Mouse (Mus musculus) heart, embryonic 11.5 days (tissue): ENCODE data around the gene Tfb1m. TPM values are rescaled to one million over a fixed set of nuclear protein-coding genes. Genes with fewer than 3 reads are reported as not detected.

ENCODE experiments used
- ATAC-seq: fragments of 200-750 bp; cut with Nextera tagmentation; replicated peaks from 2 replicates; pipeline ENCODE4 v1.8.0; 2017; ENCODE audit warnings: moderate library complexity; ENCODE audit not compliant: insufficient number of reproducible peaks, low FRiP score, low TSS enrichment
- H3K27ac ChIP-seq: fragments of 300-500 bp; sonication (generic); 2 replicates; pipeline ENCODE4 v1.5.1; 2014; ENCODE audit warnings: mild to moderate bottlenecking, low read depth, low read length
- H3K27me3 ChIP-seq: fragments of 300-500 bp; sonication (generic); 2 replicates; pipeline ENCODE4 v1.6.1; 2014; ENCODE audit warnings: mild to moderate bottlenecking, low read length, mixed read lengths; ENCODE audit not compliant: control insufficient read depth, insufficient read depth
- H3K36me3 ChIP-seq: fragments of 300-500 bp; sonication (generic); 2 replicates; pipeline ENCODE4 v1.6.1; 2014; ENCODE audit warnings: mild to moderate bottlenecking, low read length, moderate library complexity, mixed read lengths; ENCODE audit not compliant: control insufficient read depth, insufficient read depth
- H3K4me1 ChIP-seq: fragments of 300-500 bp; sonication (generic); 2 replicates; pipeline ENCODE4 v1.6.1; 2014; ENCODE audit warnings: low read length; ENCODE audit not compliant: control insufficient read depth, insufficient read depth
- H3K4me2 ChIP-seq: fragments of 300-500 bp; sonication (generic); 2 replicates; pipeline ENCODE4 v1.6.1; 2014; ENCODE audit warnings: mild to moderate bottlenecking, moderate library complexity
- H3K4me3 ChIP-seq: fragments of 300-500 bp; sonication (generic); 2 replicates; pipeline ENCODE4 v1.5.1; 2014; ENCODE audit warnings: low read depth, low read length
- H3K9ac ChIP-seq: fragments of 300-500 bp; sonication (generic); 2 replicates; pipeline ENCODE4 v1.6.1; 2014; ENCODE audit warnings: mild to moderate bottlenecking, low read depth, low read length, moderate library complexity
- H3K9me3 ChIP-seq: fragments of 300-500 bp; sonication (generic); replicated peaks from 2 replicates; pipeline ENCODE4 v1.6.1; 2016; ENCODE audit warnings: low read length; ENCODE audit not compliant: control insufficient read depth
- WGBS: fragments of 180-500 bp; shearing (Covaris S2); extraction: QIAGEN DNeasy Blood & Tissue Kit; methylation state at CpG from one replicate; pipeline ENCODE4 v1.1.7; 2014; ENCODE audit not compliant: insufficient replicate concordance; 5-methylcytosine and 5-hydroxymethylcytosine counted together
- polyA plus RNA-seq: library from polyadenylated mRNA; unstranded; fragments of >200 nt; fragmentation: Nextera tagmentation; extraction: Ambion mirVana; gene quantifications from 2 replicates; pipeline ENCODE4 v1.2.1, GENCODE M21; 2014

Tfb1m gene
- polyA plus RNA-seq, 1 experiment from 2014 or later = 21.0 TPM

GRCm38 (mm10) chr17:3558356-3558870 lies 832 bp upstream of the Tfb1m start:
- peak overlapping the region; percentile 66 for H3K4me3 ChIP-seq
- peak overlapping the region; percentile 78 for H3K4me2 ChIP-seq
- no peak for ATAC-seq
- H3K27ac ChIP-seq = peak overlapping the region; percentile 58; the same call in 1 of the 2 replicates
- no peaks in the 10 kb centered on the region for H3K9me3 ChIP-seq
- WGBS = 80% methylated on average over 9 of the region's 9 CpGs
- no peaks in the 10 kb centered on the region for H3K27me3 ChIP-seq
- H3K36me3 ChIP-seq = peaks cover 2% of the 10 kb centered on the region; the same call in 1 of the 2 replicates
- peak overlapping the region; percentile 60; the same call in 1 of the 2 replicates for H3K9ac ChIP-seq
- H3K4me1 ChIP-seq = 0 out of 2 replicates have a peak, but pooled peaks cover 4% of the 10 kb centered on the region

- H3K9me3 ChIP-seq = no peaks in the 10 kb centered on the region
- H3K27ac ChIP-seq = peak overlapping the region; percentile 77; the same call in 1 of the 2 replicates
- no peak for ATAC-seq
- no peak overlapping the region for H3K4me3 ChIP-seq
- H3K36me3 ChIP-seq = peaks cover 4% of the 10 kb centered on the region; the same call in 1 of the 2 replicates
- H3K4me2 ChIP-seq = peak overlapping the region; percentile 78
- 67% methylated on average over 1 of the region's 1 CpGs for WGBS
- no peak overlapping the region for H3K9ac ChIP-seq
- 0 out of 2 replicates have a peak, but pooled peaks cover 4% of the 10 kb centered on the region for H3K4me1 ChIP-seq
- no peaks in the 10 kb centered on the region for H3K27me3 ChIP-seq
These were observed 1.3 kb downstream of the Tfb1m start for GRCm38 (mm10) chr17:3556251-3556650.

GRCm38 (mm10) chr17:3547725-3548124 lies 9.9 kb downstream of the Tfb1m start:
- no peak overlapping the region for H3K4me2 ChIP-seq
- H3K9me3 ChIP-seq = no peaks in the 10 kb centered on the region
- peaks cover 2% of the 10 kb centered on the region; the same call in 1 of the 2 replicates for H3K36me3 ChIP-seq
- no peaks in the 10 kb centered on the region for H3K4me1 ChIP-seq
- H3K4me3 ChIP-seq = no peak overlapping the region
- WGBS = 73% methylated on average over 7 of the region's 7 CpGs
- no peak for ATAC-seq
- H3K9ac ChIP-seq = no peak overlapping the region
- H3K27ac ChIP-seq = no peak overlapping the region
- H3K27me3 ChIP-seq = no peaks in the 10 kb centered on the region

- no peak overlapping the region for H3K4me3 ChIP-seq
- no peak overlapping the region for H3K4me2 ChIP-seq
- WGBS = 82% methylated on average over 5 of the region's 5 CpGs
These were observed 16.5 kb downstream of the Tfb1m start for GRCm38 (mm10) chr17:3541033-3541432.

GRCm38 (mm10) chr17:3540304-3540703 lies 17.3 kb downstream of the Tfb1m start:
- H3K27ac ChIP-seq = no peak overlapping the region
- no peak overlapping the region for H3K9ac ChIP-seq
- no peaks in the 10 kb centered on the region for H3K27me3 ChIP-seq
- WGBS = 76% methylated on average over 2 of the region's 2 CpGs
- H3K4me1 ChIP-seq = no peaks in the 10 kb centered on the region
- no peak overlapping the region for H3K4me3 ChIP-seq
- peaks cover 4% of the 10 kb centered on the region; the same call in 1 of the 2 replicates for H3K36me3 ChIP-seq
- ATAC-seq = no peak
- no peaks in the 10 kb centered on the region for H3K9me3 ChIP-seq
- H3K4me2 ChIP-seq = no peak overlapping the region

More at GRCm38 (mm10) chr17:3541033-3541432, 16.5 kb downstream of the Tfb1m start:
- Histone ChIP-seq H3K27ac (no peak overlapping the region), H3K9me3 (no peaks in the 10 kb centered on the region), H3K9ac (no peak overlapping the region), H3K27me3 (no peaks in the 10 kb centered on the region), H3K36me3 (peaks cover 4% of the 10 kb centered on the region; the same call in 1 of the 2 replicates), H3K4me1 (no peaks in the 10 kb centered on the region)
- ATAC-seq = no peak

GRCm38 (mm10) chr17:3533425-3533824 lies 24.2 kb downstream of the Tfb1m start:
- no peak overlapping the region for H3K4me2 ChIP-seq
- H3K36me3 ChIP-seq = no peaks in the 10 kb centered on the region
- H3K27me3 ChIP-seq = no peaks in the 10 kb centered on the region
- 16% methylated on average over 1 of the region's 1 CpGs for WGBS
- H3K4me1 ChIP-seq = no peaks in the 10 kb centered on the region
- H3K9me3 ChIP-seq = no peaks in the 10 kb centered on the region
- no peak overlapping the region for H3K4me3 ChIP-seq
- ATAC-seq = no peak
- no peak overlapping the region for H3K27ac ChIP-seq
- H3K9ac ChIP-seq = no peak overlapping the region

GRCm38 (mm10) chr17:3532254-3532653 lies 25.3 kb downstream of the Tfb1m start, which contains the start of gene Cldn20:
Gene Cldn20, plus strand, starts transcription at chr17:3532554.
- Histone ChIP-seq H3K9ac (no peak within 1 kb of the TSS), H3K4me2 (no peak within 1 kb of the TSS), H3K9me3 (no peaks in the 10 kb centered on the region), H3K36me3 (no peaks in the 10 kb centered on the region), H3K4me3 (no peak within 1 kb of the TSS), H3K27me3 (no peaks in the 10 kb centered on the region), H3K27ac (no peak within 1 kb of the TSS), H3K4me1 (no peaks in the 10 kb centered on the region)
- ATAC-seq = no peak
- 82% methylated on average over 4 of the region's 4 CpGs for WGBS

GRCm38 (mm10) chr17:3531641-3532040 lies 25.9 kb downstream of the Tfb1m start:
- H3K9ac ChIP-seq = no peak overlapping the region
- no peaks in the 10 kb centered on the region for H3K4me1 ChIP-seq
- H3K36me3 ChIP-seq = no peaks in the 10 kb centered on the region
- no peak for ATAC-seq
- H3K27me3 ChIP-seq = no peaks in the 10 kb centered on the region
- no peak overlapping the region for H3K27ac ChIP-seq
- no peaks in the 10 kb centered on the region for H3K9me3 ChIP-seq
- 55% methylated on average over 1 of the region's 1 CpGs for whole genome bisulfite sequencing
- H3K4me2 ChIP-seq = no peak overlapping the region
- no peak overlapping the region for H3K4me3 ChIP-seq

GRCm38 (mm10) chr17:3530549-3530948 lies 27.0 kb downstream of the Tfb1m start:
- H3K36me3 ChIP-seq = no peaks in the 10 kb centered on the region
- H3K27me3 ChIP-seq = no peaks in the 10 kb centered on the region
- H3K9ac ChIP-seq = no peak overlapping the region
- H3K4me1 ChIP-seq = no peaks in the 10 kb centered on the region
- H3K4me3 ChIP-seq = no peak overlapping the region
- H3K4me2 ChIP-seq = no peak overlapping the region
- no peak for ATAC-seq
- H3K9me3 ChIP-seq = no peaks in the 10 kb centered on the region
- H3K27ac ChIP-seq = no peak overlapping the region
- WGBS = 72% methylated on average over 7 of the region's 7 CpGs
